Mouse (Mus musculus): ENCODE measurements at regions not wholly inside any gene's neighbourhood (a gene's known extent, or its start where the extent isn't known, plus 50 kb on each side); places are given as distances from the start of the nearest gene placed in this dataset.
"Not testable (repeated sequence)": the region's sequence is repeated elsewhere in the genome, so short reads cannot be mapped to it uniquely, and the experiment has no call there.

GRCm38 (mm10) chr9:43857988-43858387 lies 114.2 kb downstream of the Nectin1 start:
- no peak for DNase-seq (ENCODE audit: low read depth, low spot score)

- DNase-seq (ENCODE audit: low read depth, low spot score): no peak
Measured at GRCm38 (mm10) chr9:43858761-43859160, 115.0 kb downstream of the Nectin1 start.

- DNase-seq (ENCODE audit: low read depth, low spot score): no peak
Measured at GRCm38 (mm10) chr9:43860264-43860663, 116.5 kb downstream of the Nectin1 start.

GRCm38 (mm10) chr9:43861375-43861774 lies 117.6 kb downstream of the Nectin1 start:
- no peak for DNase-seq (ENCODE audit: low read depth, low spot score)

- DNase-seq (ENCODE audit: low read depth, low spot score): not testable (repeated sequence)
Measured at GRCm38 (mm10) chr9:43862034-43862433, 118.2 kb downstream of the Nectin1 start.

- DNase-seq (ENCODE audit: low read depth, low spot score): no peak
Measured at GRCm38 (mm10) chr9:43863609-43864397, 120.0 kb downstream of the Nectin1 start.

- no peak for DNase-seq (ENCODE audit: low read depth, low spot score)
Measured at GRCm38 (mm10) chr9:43866802-43867201, 123.0 kb downstream of the Nectin1 start.

GRCm38 (mm10) chr9:43873841-43874240 lies 130.1 kb downstream of the Nectin1 start:
- DNase-seq (ENCODE audit: low read depth, low spot score): no peak

- no peak for DNase-seq (ENCODE audit: low read depth, low spot score)
Measured at GRCm38 (mm10) chr9:43874332-43874731, 130.5 kb downstream of the Nectin1 start.

- DNase-seq (ENCODE audit: low read depth, low spot score): no peak
Measured at GRCm38 (mm10) chr9:43879220-43879968, 135.6 kb downstream of the Nectin1 start.

GRCm38 (mm10) chr9:43879969-43880396 lies 136.2 kb downstream of the Nectin1 start:
- peak; percentile 40 for DNase-seq (ENCODE audit: low read depth, low spot score)

GRCm38 (mm10) chr9:43893086-43893485 lies 149.3 kb downstream of the Nectin1 start:
- no peak for DNase-seq (ENCODE audit: low read depth, low spot score)

- DNase-seq (ENCODE audit: low read depth, low spot score): no peak
Measured at GRCm38 (mm10) chr9:43899239-43899638, 143.9 kb upstream of the Thy1 start.

GRCm38 (mm10) chr9:43908325-43908724 lies 134.9 kb upstream of the Thy1 start:
- DNase-seq (ENCODE audit: low read depth, low spot score): no peak

GRCm38 (mm10) chr9:43915015-43915414 lies 128.2 kb upstream of the Thy1 start:
- DNase-seq (ENCODE audit: low read depth, low spot score): no peak

GRCm38 (mm10) chr9:43917467-43917866 lies 125.7 kb upstream of the Thy1 start:
- no peak for DNase-seq (ENCODE audit: low read depth, low spot score)

- DNase-seq (ENCODE audit: low read depth, low spot score): no peak
Measured at GRCm38 (mm10) chr9:43919010-43919409, 124.2 kb upstream of the Thy1 start.

GRCm38 (mm10) chr9:43920053-43920754 lies 123.0 kb upstream of the Thy1 start:
- peak; percentile 54 for DNase-seq (ENCODE audit: low read depth, low spot score)

GRCm38 (mm10) chr9:43922231-43922630 lies 121.0 kb upstream of the Thy1 start:
- DNase-seq (ENCODE audit: low read depth, low spot score): no peak

GRCm38 (mm10) chr9:43923088-43923487 lies 120.1 kb upstream of the Thy1 start:
- no peak for DNase-seq (ENCODE audit: low read depth, low spot score)

- DNase-seq (ENCODE audit: low read depth, low spot score): no peak
Measured at GRCm38 (mm10) chr9:43924795-43925194, 118.4 kb upstream of the Thy1 start.

Data from embryo, embryonic 11.5 days (tissue).